Mouse (Mus musculus): ENCODE measurements at regions not wholly inside any gene's neighbourhood (a gene's known extent, or its start where the extent isn't known, plus 50 kb on each side); places are given as distances from the start of the nearest gene placed in this dataset.
A peak's percentile ranks its signal among the peaks of the same experiment; 100 is the strongest.
"Not testable (repeated sequence)": the region's sequence is repeated elsewhere in the genome, so short reads cannot be mapped to it uniquely, and the experiment has no call there.

DNA sequence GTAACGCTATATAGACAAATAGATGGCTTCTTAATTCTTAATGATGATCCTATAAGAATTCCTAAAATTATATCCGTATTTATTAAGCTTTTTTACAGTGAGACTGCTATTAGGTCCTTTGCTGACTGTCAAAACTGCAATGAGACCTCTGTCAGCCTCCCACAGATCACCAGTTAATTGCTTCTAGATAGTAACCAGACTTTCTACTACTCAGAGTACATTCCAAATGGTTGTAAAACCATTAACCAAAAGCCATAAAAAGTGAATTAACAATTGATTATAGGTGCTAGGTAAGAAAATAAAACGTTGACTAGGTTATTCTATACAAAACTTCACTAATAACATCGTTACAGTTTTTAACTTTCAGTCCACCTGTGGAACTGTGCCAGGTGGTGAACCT is 498.7 kb upstream of the N6amt1 start:
- no peaks in the 10 kb centered on the region for H3K27me3 ChIP-seq (ENCODE audit: insufficient read depth, low read length)
- DNase-seq (no peak), ATAC-seq (no peak)
- H3K9ac ChIP-seq, result no peak overlapping the region
- TF ChIP-seq CTCF (IDR thresholded peaks at IDR 0.05; ENCODE audit: low read depth), result no peak
- no peak overlapping the region for H3K4me3 ChIP-seq (ENCODE audit: low read depth, low read length)
- WGBS, result 82% methylated on average over 4 of the region's 4 CpGs
- H3K4me2 ChIP-seq (ENCODE audit: low read depth), result no peak overlapping the region
- H3K9me3 ChIP-seq (ENCODE audit: low read length), result no peaks in the 10 kb centered on the region
- no peak overlapping the region for H3K27ac ChIP-seq (ENCODE audit: low read depth, low read length)
- no peaks in the 10 kb centered on the region for H3K36me3 ChIP-seq (ENCODE audit: insufficient read depth)
- no peaks in the 10 kb centered on the region for H3K4me1 ChIP-seq (ENCODE audit: insufficient read depth)

DNA sequence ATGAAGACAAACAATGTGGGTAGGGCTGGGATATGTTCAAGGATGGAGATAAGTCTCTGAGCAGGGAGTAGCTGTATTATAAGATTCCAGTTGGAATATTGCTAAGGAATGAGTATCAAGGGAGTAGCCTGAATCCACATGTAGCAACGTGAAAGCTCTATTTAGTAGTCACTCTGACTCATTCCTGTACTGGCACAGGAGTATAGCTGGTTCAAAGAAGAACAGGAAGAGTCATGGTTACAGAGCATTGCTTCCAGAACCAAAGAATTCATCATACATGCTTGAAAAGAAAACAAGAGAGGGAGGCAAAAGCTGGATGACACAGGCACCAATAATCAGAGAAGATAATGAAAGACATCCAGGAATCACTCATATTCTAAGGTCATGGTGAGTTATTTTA is 500.6 kb upstream of the N6amt1 start:
- TF ChIP-seq CTCF (IDR thresholded peaks at IDR 0.05; ENCODE audit: low read depth), result no peak
- WGBS, result 73% methylated on average over 1 of the region's 1 CpGs

DNA sequence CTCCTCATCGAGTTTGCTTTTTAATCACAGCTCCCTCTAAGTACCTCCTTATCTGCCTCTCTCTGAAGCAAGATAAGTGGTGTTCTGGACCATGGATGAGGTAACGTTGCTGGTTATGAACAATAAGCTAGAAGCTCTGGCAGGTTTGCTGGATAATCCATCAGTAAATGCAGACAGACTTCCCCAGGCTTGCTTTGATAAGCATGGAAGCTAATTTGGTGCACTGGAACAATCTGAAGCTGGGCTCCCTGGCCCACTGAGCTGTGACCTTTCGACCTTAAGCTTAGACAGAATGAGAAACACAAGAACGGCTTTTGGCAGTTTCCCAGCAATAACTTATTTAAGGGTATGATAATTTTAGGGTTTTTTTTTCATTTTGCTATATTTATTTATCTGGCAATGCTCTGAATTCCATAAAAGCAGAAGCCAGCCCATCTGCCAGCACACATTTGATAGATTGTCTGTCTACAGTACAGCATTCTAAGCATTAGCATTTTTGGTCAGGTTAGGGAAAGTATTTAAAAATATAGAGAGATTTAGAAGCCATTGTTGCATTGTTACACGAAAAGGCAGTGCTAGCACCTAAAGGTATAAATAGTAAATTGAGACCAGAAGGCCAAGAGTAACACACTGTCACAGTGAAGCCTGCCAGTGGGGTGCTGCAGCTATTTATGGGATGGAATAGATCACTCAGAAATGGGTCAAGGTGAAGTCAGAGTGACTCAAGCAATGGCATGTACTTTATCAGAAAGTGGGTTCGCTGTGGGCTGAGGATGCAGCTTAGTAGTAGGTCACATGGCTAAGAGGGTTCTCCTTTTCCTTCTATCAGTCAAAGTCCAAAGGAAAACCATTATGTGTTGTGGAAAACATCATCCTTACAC is 515.3 kb upstream of the N6amt1 start:
- ATAC-seq, result peak; percentile 55
- WGBS, result 33% methylated on average over 6 of the region's 6 CpGs

More for the DNA sequence above, 500.6 kb upstream of the N6amt1 start:
- no peaks in the 10 kb centered on the region for H3K4me1 ChIP-seq (ENCODE audit: insufficient read depth)
- DNase-seq (no peak), ATAC-seq (no peak)
- no peak overlapping the region for H3K4me3 ChIP-seq (ENCODE audit: low read depth, low read length)
- H3K9me3 ChIP-seq (ENCODE audit: low read length), result no peaks in the 10 kb centered on the region
- H3K4me2 ChIP-seq (ENCODE audit: low read depth), result no peak overlapping the region
- no peak overlapping the region for H3K9ac ChIP-seq
- H3K27ac ChIP-seq (ENCODE audit: low read depth, low read length), result no peak overlapping the region
- no peaks in the 10 kb centered on the region for H3K36me3 ChIP-seq (ENCODE audit: insufficient read depth)
- no peaks in the 10 kb centered on the region for H3K27me3 ChIP-seq (ENCODE audit: insufficient read depth, low read length)

DNA sequence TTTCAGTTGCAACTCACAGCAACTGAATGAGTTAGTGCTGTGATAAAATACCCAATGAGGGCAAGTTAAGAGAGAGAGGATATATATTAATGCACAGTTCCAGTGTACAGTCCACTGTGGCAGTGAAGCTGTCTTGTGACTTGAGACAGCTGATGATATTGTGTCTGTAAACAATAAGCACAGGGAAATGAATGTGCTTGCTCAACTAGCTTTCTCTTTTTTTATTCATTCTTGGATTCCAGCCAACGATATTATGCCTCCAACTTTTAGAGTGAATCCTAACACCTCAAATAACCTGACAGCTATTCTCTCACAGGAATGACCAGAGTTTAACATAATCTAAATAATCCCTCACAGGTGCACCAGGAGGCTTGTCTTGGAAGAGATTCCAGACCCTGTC is 526.3 kb upstream of the N6amt1 start:
- no peaks in the 10 kb centered on the region for H3K4me1 ChIP-seq (ENCODE audit: insufficient read depth)
- H3K4me3 ChIP-seq (ENCODE audit: low read depth, low read length), result no peak overlapping the region
- no peak for TF ChIP-seq CTCF (IDR thresholded peaks at IDR 0.05; ENCODE audit: low read depth)
- no peak overlapping the region for H3K9ac ChIP-seq
- no peaks in the 10 kb centered on the region for H3K36me3 ChIP-seq (ENCODE audit: insufficient read depth)
- no peak for DNase-seq
- no peaks in the 10 kb centered on the region for H3K27me3 ChIP-seq (ENCODE audit: insufficient read depth, low read length)
- H3K4me2 ChIP-seq (ENCODE audit: low read depth), result no peak overlapping the region
- 56% methylated on average over 1 of the region's 1 CpGs for WGBS
- no peaks in the 10 kb centered on the region for H3K9me3 ChIP-seq (ENCODE audit: low read length)
- H3K27ac ChIP-seq (ENCODE audit: low read depth, low read length), result no peak overlapping the region
- ATAC-seq, result no peak

More for the DNA sequence above, 515.3 kb upstream of the N6amt1 start:
- Histone ChIP-seq H3K36me3 (ENCODE audit: insufficient read depth) (no peaks in the 10 kb centered on the region), H3K9me3 (ENCODE audit: low read length) (no peaks in the 10 kb centered on the region), H3K27ac (ENCODE audit: low read depth, low read length) (peak overlapping the region; percentile 62), H3K27me3 (ENCODE audit: insufficient read depth, low read length) (no peaks in the 10 kb centered on the region), H3K4me3 (ENCODE audit: low read depth, low read length) (no peak overlapping the region), H3K4me2 (ENCODE audit: low read depth) (no peak overlapping the region), H3K9ac (no peak overlapping the region), H3K4me1 (ENCODE audit: insufficient read depth) (0 out of 2 replicates have a peak, but pooled peaks cover 6% of the 10 kb centered on the region)
- DNase-seq, result peak; percentile 61
- no peak for TF ChIP-seq CTCF (IDR thresholded peaks at IDR 0.05; ENCODE audit: low read depth)

DNA sequence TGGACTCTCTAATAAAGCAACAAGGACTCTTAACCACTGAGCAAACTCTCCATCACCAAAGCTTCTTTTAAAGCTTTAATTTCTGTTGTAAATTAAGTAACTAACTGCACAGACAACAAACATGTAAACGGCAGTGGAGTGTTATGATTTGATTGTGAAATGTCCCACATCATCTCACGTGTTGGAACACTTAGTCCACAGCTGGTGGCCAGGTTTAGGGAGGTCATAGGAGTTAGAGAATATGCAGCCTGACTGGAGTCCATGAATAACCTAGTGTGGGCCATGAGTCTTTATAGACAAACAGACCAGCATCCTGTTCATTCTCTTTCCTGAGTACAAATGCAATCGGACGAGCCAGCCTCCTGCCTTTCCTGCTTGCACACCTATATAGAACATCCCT is 527.3 kb upstream of the N6amt1 start:
- Histone ChIP-seq H3K9ac (no peak overlapping the region), H3K9me3 (ENCODE audit: low read length) (no peaks in the 10 kb centered on the region), H3K4me1 (ENCODE audit: insufficient read depth) (no peaks in the 10 kb centered on the region), H3K27ac (ENCODE audit: low read depth, low read length) (no peak overlapping the region), H3K4me2 (ENCODE audit: low read depth) (no peak overlapping the region), H3K27me3 (ENCODE audit: insufficient read depth, low read length) (no peaks in the 10 kb centered on the region), H3K36me3 (ENCODE audit: insufficient read depth) (no peaks in the 10 kb centered on the region), H3K4me3 (ENCODE audit: low read depth, low read length) (no peak overlapping the region)
- 85% methylated on average over 4 of the region's 4 CpGs for WGBS
- no peak for ATAC-seq
- no peak for TF ChIP-seq CTCF (IDR thresholded peaks at IDR 0.05; ENCODE audit: low read depth)
- DNase-seq, result no peak

DNA sequence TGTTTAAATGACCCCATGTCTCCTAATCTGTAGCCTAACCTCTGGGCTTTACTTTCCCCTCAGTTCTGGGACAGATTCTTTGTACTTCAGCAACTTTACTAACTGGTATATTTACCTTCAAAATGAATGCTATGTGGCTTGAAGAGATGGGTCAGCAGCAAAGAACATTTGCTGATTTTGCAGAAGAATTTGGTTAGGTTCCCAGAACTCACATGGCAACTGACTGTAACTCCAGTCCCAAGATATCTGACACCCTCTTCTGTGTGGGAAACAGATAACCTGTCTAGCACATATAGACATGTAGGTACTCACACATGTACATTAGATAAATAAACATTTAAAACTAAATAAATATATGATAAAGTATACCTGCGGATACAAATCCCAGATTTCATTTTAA is 530.5 kb upstream of the N6amt1 start:
- DNase-seq (no peak), ATAC-seq (no peak)
- H3K4me2 ChIP-seq (ENCODE audit: low read depth), result no peak overlapping the region
- H3K9ac ChIP-seq, result no peak overlapping the region
- TF ChIP-seq CTCF (IDR thresholded peaks at IDR 0.05; ENCODE audit: low read depth), result no peak
- no peaks in the 10 kb centered on the region for H3K9me3 ChIP-seq (ENCODE audit: low read length)
- WGBS, result 91% methylated on average over 1 of the region's 1 CpGs
- no peak overlapping the region for H3K4me3 ChIP-seq (ENCODE audit: low read depth, low read length)
- H3K27me3 ChIP-seq (ENCODE audit: insufficient read depth, low read length), result no peaks in the 10 kb centered on the region
- no peaks in the 10 kb centered on the region for H3K36me3 ChIP-seq (ENCODE audit: insufficient read depth)
- H3K27ac ChIP-seq (ENCODE audit: low read depth, low read length), result no peak overlapping the region
- no peaks in the 10 kb centered on the region for H3K4me1 ChIP-seq (ENCODE audit: insufficient read depth)

DNA sequence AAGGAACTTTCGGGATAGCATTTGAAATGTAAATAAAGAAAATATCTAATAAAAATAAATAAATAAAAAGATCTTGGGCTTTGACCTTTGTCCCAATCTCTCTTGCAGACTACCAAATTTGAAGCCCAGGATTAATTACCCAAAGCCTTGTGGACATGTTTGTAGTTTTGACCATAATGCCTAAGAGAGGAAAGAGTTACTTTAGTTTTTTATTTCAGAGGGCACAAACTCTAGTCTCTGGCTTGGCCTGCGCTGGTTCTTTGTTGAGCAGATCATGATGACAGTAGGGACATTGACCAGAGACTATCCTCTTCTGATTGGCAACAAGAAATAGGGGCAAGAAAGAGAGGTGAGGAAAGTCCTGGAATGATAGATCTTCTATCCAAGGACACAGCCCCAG is 532.4 kb upstream of the N6amt1 start:
- DNase-seq (no peak), ATAC-seq (no peak)
- Histone ChIP-seq H3K9ac (no peak overlapping the region), H3K4me2 (ENCODE audit: low read depth) (no peak overlapping the region), H3K9me3 (ENCODE audit: low read length) (no peaks in the 10 kb centered on the region), H3K4me3 (ENCODE audit: low read depth, low read length) (no peak overlapping the region), H3K27me3 (ENCODE audit: insufficient read depth, low read length) (no peaks in the 10 kb centered on the region), H3K27ac (ENCODE audit: low read depth, low read length) (no peak overlapping the region), H3K36me3 (ENCODE audit: insufficient read depth) (no peaks in the 10 kb centered on the region), H3K4me1 (ENCODE audit: insufficient read depth) (no peaks in the 10 kb centered on the region)
- no peak for TF ChIP-seq CTCF (IDR thresholded peaks at IDR 0.05; ENCODE audit: low read depth)
- WGBS, result 96% methylated on average over 2 of the region's 2 CpGs

DNA sequence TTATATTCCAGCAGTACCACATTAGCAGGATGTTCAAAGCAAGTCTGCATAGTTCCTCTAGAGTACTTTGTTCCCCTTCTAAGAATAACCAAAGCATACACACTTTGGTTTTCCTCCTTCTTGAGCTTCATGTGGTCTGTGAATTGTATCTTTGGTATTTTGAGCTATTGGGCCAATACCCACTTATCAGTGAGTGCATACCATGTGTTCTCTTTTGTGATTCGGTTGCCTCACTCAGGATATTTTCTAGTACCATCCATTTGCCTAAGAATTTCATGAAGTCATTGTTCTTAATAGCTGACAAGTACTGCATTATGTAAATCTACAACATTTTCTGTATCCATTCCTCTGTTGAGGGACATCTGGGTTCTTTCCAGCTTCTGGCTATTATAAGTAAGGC is 535.3 kb upstream of the N6amt1 start:
- not testable (repeated sequence) for ATAC-seq; H3K9me3 ChIP-seq (ENCODE audit: low read length); H3K27me3 ChIP-seq (ENCODE audit: insufficient read depth, low read length); H3K4me2 ChIP-seq (ENCODE audit: low read depth); H3K9ac ChIP-seq; H3K27ac ChIP-seq (ENCODE audit: low read depth, low read length); DNase-seq; H3K36me3 ChIP-seq (ENCODE audit: insufficient read depth); H3K4me3 ChIP-seq (ENCODE audit: low read depth, low read length); H3K4me1 ChIP-seq (ENCODE audit: insufficient read depth)
- WGBS, result 67% methylated on average over 1 of the region's 1 CpGs
